Mouse (Mus musculus) kidney, embryonic 14.5 days (tissue): ENCODE results near the gene Cdk20. TPM values are rescaled to one million over a fixed set of nuclear protein-coding genes. Genes with fewer than 3 reads are reported as not detected.

ENCODE experiments used
- polyA plus RNA-seq: library from polyadenylated mRNA; unstranded; fragments of >200 nt; fragmentation: Nextera tagmentation; extraction: Ambion mirVana; gene quantifications from 2 replicates; pipeline ENCODE4 v1.2.1, GENCODE M21; 2014

The Cdk20 gene
- polyA plus RNA-seq, 1 experiment from 2014 or later, result 10.5 TPM

Other genes starting within 250 kb of the Cdk20 start
- 15.4 and 24.8 TPM in 2 replicates for gene Cdc14b, start 157.0 kb upstream of the Cdk20 start, polyA plus RNA-seq
- 32.7 and 47.0 TPM in 2 replicates for gene Aaed1, start 119.6 kb upstream of the Cdk20 start, polyA plus RNA-seq
- 283 and 323 TPM in 2 replicates for gene Ctsl, start 61.4 kb upstream of the Cdk20 start, polyA plus RNA-seq
- gene Fam240b, start 65.5 kb downstream of the Cdk20 start, polyA plus RNA-seq, result not detected in 2 replicates